Mouse (Mus musculus) bone marrow, adult 2 months (tissue): ENCODE measurements at regions not wholly inside any gene's neighbourhood (a gene's known extent, or its start where the extent isn't known, plus 50 kb on each side); places are given as distances from the start of the nearest gene placed in this dataset.

Source experiments
- CTCF ChIP-seq: fragments of 200-500 bp; IDR thresholded peaks from 2 replicates; pipeline ENCODE4 v1.5.1; 2011; ENCODE audit warnings: low read length, control low read depth; ENCODE audit not compliant: control insufficient read depth, insufficient read depth
- POLR2A ChIP-seq: fragments of 200-500 bp; IDR thresholded peaks from 2 replicates; pipeline ENCODE4 v1.6.1; 2011; ENCODE audit warnings: low read depth, mild to moderate bottlenecking, control low read depth, low read length, borderline replicate concordance; ENCODE audit not compliant: control insufficient read depth

DNA sequence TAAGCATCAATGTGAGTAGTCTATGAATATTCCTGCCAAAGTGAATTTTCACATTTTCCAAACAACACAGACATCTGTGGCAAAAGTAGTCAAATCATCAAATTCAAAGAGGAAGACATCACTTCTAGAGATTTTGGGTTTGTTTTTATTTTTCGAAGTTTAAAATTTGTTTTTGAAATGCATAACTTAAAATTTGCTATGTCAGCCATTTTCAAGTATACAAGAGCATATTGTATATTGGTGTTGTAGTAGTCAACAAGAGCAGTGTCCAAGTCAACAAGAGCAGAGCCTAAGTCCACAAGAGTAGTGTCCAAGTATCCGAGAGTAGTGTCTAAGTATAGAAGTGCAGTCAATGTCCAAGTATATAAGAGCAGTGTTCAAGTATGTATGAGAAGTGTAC is 107.9 kb upstream of the Tle4 start:
- no peak for TF ChIP-seq CTCF
- no peak for TF ChIP-seq POLR2A
